Mouse (Mus musculus) fibroblast of lung, adult 2 months (primary cell): ENCODE results near the gene Syndig1l.

Experiments
- DNase-seq: peaks from one replicate; pipeline ENCODE4 v3.0.0-alpha.2; 2011; ENCODE audit warnings: low read depth

Gene Syndig1l

GRCm38 (mm10) chr12:84674666-84675526 lies 23.7 kb downstream of the Syndig1l start:
- DNase-seq = no peak

- DNase-seq = no peak
Measured at GRCm38 (mm10) chr12:84671646-84672045, 27.0 kb downstream of the Syndig1l start.

- DNase-seq = no peak
Measured at GRCm38 (mm10) chr12:84670555-84670954, 28.1 kb downstream of the Syndig1l start.

GRCm38 (mm10) chr12:84653912-84654311 lies 44.7 kb downstream of the Syndig1l start:
- no peak for DNase-seq

- DNase-seq = no peak
Measured at GRCm38 (mm10) chr12:84650234-84650633, 48.4 kb downstream of the Syndig1l start.

GRCm38 (mm10) chr12:84640654-84641053 lies 58.0 kb downstream of the Syndig1l start, which contains the start of gene Vrtn:
TSS of gene Vrtn (plus strand) at chr12:84641019.
- DNase-seq = no peak

GRCm38 (mm10) chr12:84640253-84640652 lies 58.4 kb downstream of the Syndig1l start:
- no peak for DNase-seq

GRCm38 (mm10) chr12:84631867-84632266 lies 66.8 kb downstream of the Syndig1l start:
- DNase-seq = no peak
